Mouse (Mus musculus) embryonic stem cell, embryonic (primary cell): ENCODE data around the gene Ephb1.

Experiments used
- CTCF ChIA-PET, 4 experiments: fragments of 300-600 bp in 2 of 4; fragments of 350-600 bp in 2 of 4; sonication (Branson Sonifier 250); formaldehyde crosslinking; loops; one replicate each; lab custom pipeline; 2022; ENCODE audit warnings: inconsistent platforms in 2 of 4; lab: Charles Lee
- POLR2A ChIA-PET, 4 experiments: fragments of 300-600 bp in 2 of 4; fragments of 350-600 bp in 2 of 4; sonication (Branson Sonifier 250); formaldehyde crosslinking; loops; one replicate each; lab custom pipeline; 2022; ENCODE audit warnings: antibody characterized with exemption in 4 of 4, inconsistent platforms in 1 of 4; lab: Charles Lee

Ephb1 gene

DNA sequence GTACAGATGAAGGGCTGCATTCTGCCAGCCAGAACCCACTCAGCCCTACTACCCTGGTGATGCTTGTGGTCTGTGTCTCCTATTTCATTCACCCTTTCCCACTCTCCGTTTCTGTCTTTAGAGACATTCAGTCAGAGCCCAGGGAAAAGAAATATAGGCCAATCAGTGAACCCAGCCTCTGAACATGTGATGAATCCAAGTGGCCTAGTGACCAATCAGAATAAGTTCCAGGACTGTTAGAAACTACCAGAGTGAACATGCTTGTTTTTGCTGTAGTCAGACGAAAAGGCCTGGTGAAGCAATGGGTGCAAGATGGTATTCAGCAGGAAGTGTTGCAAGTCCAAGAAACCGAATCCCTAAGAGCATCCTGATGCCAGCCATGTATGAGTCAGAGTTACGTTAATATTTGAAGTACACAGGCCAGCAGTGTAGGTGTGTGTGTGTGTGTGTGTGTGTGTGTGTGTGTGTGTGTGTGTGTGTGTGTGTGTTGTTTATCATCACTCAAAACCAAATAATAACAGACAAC, 26.8 kb downstream of the Ephb1 start:
- POLR2A ChIA-PET: interaction anchor here in 1 of 4 experiments (0.7 kb wide), 1 partner anchor 102 kb away, joined by 3 read pairs; no protein-coding TSS in a partner anchor
- CTCF ChIA-PET: no interaction called here

GRCm38 (mm10) chr9:102315436-102315835, 39.1 kb downstream of the Ephb1 start:
- POLR2A ChIA-PET: no interaction called here

GRCm38 (mm10) chr9:102314795-102315194, 39.7 kb downstream of the Ephb1 start:
- CTCF ChIA-PET: no interaction called here
- POLR2A ChIA-PET: no interaction called here

More at GRCm38 (mm10) chr9:102315436-102315835, 39.1 kb downstream of the Ephb1 start:
- CTCF ChIA-PET: no interaction called here

DNA sequence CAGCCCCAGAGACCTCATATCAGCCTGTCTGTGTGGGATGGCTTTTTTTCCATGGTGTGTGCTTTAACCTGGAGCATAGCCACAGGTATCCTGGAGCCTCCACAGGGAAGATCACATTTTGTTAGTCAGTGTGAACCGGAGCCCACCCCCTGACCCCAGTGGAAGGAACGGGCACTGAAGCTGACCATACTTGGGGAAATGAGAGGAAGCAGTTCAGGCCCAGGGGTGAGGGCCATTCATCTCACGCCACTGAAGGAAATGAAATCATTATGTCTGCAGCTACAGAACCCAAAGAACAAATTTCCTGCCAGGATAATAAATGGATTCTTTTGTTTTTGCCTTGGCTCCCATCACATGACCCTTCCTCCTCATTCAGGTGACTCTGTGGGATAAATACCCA, 44.1 kb downstream of the Ephb1 start:
- ChIA-PET CTCF (no interaction called here), POLR2A (no interaction called here)

DNA sequence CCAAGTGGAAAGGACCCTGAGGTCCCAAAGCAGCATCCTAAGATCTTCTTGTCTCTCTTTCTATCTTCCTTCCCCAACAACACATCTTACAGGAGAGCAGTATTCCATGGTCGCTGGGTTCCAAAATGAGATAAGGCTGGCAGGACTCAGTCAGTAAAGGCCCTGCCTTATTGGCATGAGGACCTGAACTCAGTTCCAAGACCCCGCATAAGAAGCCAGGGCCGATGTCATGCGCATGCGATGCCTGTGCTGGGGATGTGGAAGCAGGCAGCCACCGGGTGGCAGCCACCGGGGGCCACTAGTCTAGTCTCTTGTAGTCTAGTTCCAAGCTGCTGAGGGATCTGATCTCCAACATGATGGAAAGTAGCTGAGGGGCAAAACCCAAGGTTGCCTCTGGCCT, 45.2 kb downstream of the Ephb1 start:
- ChIA-PET POLR2A (no interaction called here), CTCF (no interaction called here)

GRCm38 (mm10) chr9:102307656-102308055, 46.8 kb downstream of the Ephb1 start:
- CTCF ChIA-PET: interaction anchor here in 1 of 4 experiments (1.5 kb wide), 1 partner anchor 47 kb away, joined by 3 read pairs; the partner anchor contains the start of gene Ephb1

GRCm38 (mm10) chr9:102306645-102307415, 47.7 kb downstream of the Ephb1 start:
- POLR2A ChIA-PET: no interaction called here
- CTCF ChIA-PET: interaction anchor here in 1 of 4 experiments (1.5 kb wide), 1 partner anchor 47 kb away, joined by 3 read pairs; the partner anchor contains the start of gene Ephb1

More at GRCm38 (mm10) chr9:102307656-102308055, 46.8 kb downstream of the Ephb1 start:
- POLR2A ChIA-PET: no interaction called here

DNA sequence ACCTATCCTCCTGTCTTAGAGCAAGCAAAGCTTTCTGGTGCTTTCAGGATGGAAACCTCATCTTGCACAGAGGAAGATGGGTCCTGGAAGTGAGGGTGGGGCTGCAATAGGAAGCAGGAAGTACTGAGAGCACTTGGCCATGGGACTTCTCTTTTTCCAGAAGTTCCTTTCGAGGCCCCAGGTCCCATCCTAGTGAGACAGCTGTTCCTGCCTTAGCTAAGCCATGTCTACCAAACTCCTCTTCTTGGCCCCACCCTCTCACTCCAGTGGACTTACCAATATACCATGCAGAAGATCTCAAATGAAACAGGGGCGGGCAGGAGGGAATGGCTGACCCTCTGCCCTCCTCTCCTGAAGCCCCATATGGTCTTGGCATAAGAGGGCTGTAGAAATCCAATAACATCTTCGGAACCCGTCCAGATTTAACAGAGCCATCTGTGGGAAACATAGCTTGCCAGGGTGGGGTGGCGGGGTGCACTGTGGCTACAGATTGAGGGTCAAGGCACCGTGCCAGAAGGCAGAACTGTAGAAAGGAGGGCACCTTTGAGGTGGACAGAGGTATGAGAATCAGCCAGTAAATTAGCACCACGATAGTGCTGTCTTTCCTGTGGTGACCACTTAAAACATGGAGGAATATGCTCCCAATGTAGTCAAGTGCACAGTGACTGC, 48.9 kb downstream of the Ephb1 start:
- CTCF ChIA-PET: no interaction called here
- POLR2A ChIA-PET: no interaction called here

DNA sequence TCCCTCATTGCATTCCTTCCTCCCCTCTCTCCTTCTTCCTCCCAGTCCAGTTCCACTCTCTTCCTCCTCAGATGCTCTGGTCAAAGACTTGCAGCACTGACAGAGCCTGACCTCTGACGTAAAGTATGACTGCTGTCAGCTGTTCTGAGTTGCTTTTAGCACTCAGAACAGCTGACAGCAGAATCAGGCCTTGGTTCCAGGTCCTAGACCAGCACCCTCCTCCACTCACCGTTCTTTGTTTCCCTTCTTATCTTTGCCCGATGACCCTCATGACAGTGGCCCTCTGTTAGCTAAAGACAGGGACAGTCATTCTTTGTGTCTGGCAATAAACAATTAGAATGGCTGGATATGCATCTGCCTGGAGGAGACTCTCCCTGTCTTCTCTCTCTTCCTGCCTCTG, 49.7 kb downstream of the Ephb1 start:
- CTCF ChIA-PET: no interaction called here
- POLR2A ChIA-PET: no interaction called here

- ChIA-PET CTCF (no interaction called here), POLR2A (no interaction called here)
Measured at GRCm38 (mm10) chr9:102303882-102304281, 50.6 kb downstream of the Ephb1 start.

DNA sequence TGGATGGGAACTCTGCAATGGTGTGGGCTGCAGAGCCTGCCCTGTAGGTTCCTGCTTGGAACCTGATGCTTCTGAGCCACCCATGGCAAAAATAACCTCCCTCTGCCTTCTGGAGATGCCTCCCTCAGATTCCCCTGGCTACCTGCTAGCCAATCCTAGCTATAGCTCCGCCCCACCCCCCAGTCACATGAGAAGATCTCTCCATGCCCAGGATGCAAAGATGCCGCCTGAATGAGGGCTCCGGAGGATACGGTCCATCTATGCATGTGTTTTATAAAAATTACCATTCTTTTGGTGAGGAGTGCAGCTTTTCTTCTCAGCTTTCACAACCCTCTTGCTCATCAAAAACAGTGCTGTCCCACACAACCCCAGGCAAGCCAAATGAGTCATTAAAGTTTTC, 53.5 kb downstream of the Ephb1 start:
- POLR2A ChIA-PET: no interaction called here
- CTCF ChIA-PET: no interaction called here

DNA sequence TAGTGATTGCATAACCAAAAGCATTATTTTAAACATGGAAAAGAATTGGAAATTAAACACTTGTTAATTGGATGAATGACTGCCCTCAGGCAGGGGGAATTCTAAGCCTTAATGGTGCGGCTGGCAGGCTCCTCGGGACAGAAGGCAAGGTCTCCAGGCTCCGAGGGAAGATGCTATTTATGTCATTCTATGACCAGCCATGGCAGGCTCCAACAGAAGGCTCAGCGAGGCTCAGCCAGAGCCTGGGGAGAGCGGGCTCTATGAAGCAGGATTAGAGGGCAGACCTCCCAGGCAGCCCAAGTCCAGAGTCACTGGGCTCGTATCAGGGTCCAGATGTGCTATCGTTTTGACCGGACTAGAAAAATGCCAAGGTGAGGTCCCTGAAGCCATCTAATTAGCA, 55.8 kb downstream of the Ephb1 start:
- ChIA-PET POLR2A (no interaction called here), CTCF (no interaction called here)

DNA sequence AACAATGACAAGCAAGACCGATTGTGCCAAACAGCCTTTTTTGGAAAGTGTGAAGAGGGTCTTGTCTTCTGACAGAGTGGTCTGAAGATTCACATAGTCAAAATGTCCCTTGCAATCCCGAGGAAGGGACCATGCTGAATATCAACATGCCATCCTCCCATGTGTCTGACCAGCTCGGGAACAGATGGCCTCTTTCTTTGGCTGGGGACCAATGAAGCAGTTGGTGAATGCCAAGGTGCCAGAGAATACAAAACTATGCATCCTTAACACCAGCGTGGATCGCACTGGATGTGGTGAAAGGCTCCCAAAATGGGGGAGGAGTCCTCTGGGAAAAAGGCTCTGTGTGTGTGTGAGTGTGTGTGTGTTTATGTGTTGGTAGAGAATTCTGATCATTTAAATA, 56.5 kb downstream of the Ephb1 start:
- CTCF ChIA-PET: no interaction called here
- POLR2A ChIA-PET: interaction anchor here in 1 of 4 experiments (0.6 kb wide), 1 partner anchor 398 kb away, joined by 3 read pairs; no protein-coding TSS in a partner anchor

DNA sequence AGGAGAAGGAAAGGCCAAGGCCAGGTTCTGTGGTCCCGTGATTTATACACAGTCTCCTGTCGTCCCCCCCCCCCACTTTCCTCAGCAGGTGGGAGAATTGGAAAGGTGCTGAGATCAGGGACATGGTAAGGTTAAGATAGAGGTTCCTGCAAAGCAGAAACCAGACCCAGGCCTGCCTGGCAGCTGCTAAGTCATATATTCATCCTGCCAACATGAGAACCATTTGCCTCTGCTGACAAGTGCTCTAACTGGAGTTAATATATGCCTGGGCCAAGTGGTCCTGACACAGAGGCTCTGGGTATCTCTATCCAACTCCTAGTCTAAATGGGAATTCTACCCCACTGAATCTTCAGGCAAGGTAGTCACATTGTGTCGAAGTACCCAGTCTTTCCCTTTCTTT, 57.3 kb downstream of the Ephb1 start:
- ChIA-PET POLR2A (no interaction called here), CTCF (interaction anchor here in 1 of 4 experiments (0.6 kb wide), 1 partner anchor 12 kb away, joined by 4 read pairs; no protein-coding TSS in a partner anchor)

DNA sequence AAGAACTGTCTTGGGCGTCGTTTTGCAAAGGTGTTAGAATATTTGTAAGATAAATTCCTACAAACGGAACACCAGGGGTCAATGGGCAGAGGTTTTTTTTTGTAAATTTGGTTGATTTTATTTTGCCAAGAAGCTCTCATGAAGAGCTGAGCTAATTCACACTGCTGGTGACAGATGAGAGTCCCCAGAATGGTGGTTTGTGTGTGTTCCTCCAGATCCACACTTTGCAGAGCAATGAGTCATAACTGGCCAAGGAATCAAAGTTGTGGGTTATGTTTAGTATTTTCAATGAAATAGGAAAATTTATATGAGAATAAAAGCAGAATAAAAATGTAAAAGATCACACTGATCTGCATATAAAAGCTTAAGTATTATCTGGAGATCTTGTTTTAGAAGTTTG, 60.9 kb downstream of the Ephb1 start:
- ChIA-PET POLR2A (no interaction called here), CTCF (interaction anchor here in 2 of 4 experiments (0.6 to 0.7 kb wide), 3 partner anchors 175 to 1528 kb away, joined by 3 read pairs; no protein-coding TSS in a partner anchor)

DNA sequence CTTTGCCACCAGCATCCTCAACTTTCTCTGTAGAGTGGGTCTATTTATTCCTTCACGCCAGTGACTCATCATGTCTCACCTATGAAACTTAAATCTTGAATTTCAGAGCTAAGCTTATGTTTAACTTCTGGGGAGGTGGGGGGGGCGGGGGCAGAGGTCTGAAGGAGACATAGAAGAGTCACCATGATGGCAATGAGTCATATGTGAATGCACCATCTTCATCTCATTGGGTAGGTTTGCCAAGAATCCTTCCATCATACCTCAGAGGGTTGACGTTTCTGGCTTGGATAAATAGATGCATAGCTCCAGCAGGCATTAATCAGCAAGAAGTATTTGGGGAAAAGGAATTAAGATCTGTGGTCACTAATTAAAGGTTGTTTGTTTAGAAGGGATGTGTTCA, 63.3 kb downstream of the Ephb1 start:
- ChIA-PET POLR2A (no interaction called here), CTCF (no interaction called here)

- CTCF ChIA-PET: no interaction called here
- POLR2A ChIA-PET: no interaction called here
Measured at GRCm38 (mm10) chr9:102288356-102288755, 66.1 kb downstream of the Ephb1 start.

DNA sequence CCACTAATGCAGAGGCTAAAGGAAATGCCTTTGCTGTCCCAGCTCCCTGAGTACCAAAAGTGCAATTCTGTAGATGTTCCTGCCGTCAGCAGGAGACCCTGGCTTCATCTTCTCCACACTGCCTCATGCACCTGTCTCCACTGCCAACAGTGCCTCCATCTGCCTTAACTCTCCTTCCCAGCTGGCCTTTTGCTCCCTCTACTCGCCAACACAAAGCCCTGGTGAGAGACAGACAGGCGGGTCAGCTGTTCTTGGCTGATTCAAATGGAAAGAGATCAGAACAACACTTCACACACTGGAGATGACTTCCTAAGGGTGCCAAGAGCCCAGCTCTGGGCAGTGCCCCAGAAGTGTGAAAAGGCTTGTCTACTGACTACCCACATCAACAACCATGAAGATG, 78.6 kb downstream of the Ephb1 start:
- CTCF ChIA-PET: no interaction called here
- POLR2A ChIA-PET: no interaction called here

DNA sequence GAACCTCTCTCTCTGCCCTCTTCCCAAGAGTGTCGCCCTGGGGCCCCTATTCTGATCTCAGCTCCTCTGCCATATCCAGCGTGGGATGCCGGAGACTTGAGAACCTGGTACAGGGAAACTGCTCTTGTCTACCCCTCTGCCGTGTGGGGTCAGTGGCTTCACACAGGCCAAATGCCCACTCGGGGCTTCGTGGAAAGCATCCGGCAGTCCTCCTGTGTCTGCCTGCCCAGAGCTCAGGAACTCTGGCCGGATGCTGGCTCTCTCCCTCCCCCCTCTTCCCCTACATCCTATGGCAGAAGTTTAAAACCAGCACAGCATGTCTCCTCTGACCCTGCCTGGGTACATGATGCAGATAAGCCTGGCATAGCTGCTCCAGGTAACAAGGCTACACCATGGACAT, 80.5 kb downstream of the Ephb1 start:
- CTCF ChIA-PET: no interaction called here

GRCm38 (mm10) chr9:102273469-102273808, 81.1 kb downstream of the Ephb1 start:
- ChIA-PET CTCF (no interaction called here), POLR2A (no interaction called here)

More for the DNA sequence above, 80.5 kb downstream of the Ephb1 start:
- POLR2A ChIA-PET: interaction anchor here in 1 of 4 experiments (0.7 kb wide), 1 partner anchor 76 kb away, joined by 4 read pairs; no protein-coding TSS in a partner anchor
